Mouse (Mus musculus): ENCODE data around the gene Scml4. TPM values are rescaled to one million over a fixed set of nuclear protein-coding genes. Genes with fewer than 3 reads are reported as not detected.
A peak's percentile ranks its signal among the peaks of the same experiment; 100 is the strongest.

Gene Scml4
- polyA plus RNA-seq, 1 experiment from 2014 or later, result 0.15 TPM

DNA sequence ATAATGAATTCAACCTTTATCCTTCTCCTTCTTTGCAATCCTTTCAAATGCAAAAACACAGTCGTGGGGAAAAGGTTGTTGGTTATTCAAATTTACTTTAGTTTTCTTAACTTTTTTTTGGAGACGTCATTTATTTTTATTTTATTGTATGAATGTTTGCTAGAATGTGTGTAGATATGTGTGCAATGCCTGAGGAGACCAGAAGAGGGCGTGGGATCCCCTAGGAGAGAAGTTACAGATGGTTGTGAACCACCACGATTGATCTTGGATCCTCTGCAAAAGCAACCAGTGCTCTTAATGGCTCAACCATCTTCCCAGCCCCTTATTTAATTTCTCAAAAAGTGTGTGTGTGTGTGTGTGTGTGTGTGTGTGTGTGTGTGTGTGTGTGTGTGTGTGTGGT, 53.0 kb downstream of the Scml4 start:
- Histone ChIP-seq H3K4me3 (no peak overlapping the region), H3K36me3 (no peaks in the 10 kb centered on the region), H3K9ac (no peak overlapping the region), H3K4me2 (no peak overlapping the region), H3K27ac (no peak overlapping the region), H3K9me3 (replicated peaks) (no peaks in the 10 kb centered on the region), H3K27me3 (replicated peaks) (0 out of 2 replicates have a peak, but pooled peaks cover 8% of the 10 kb centered on the region), H3K4me1 (peaks cover 6% of the 10 kb centered on the region)
- no peak for ATAC-seq
- WGBS (ENCODE audit: insufficient replicate concordance), result 40% methylated on average over 4 of the region's 4 CpGs

- no peak overlapping the region for H3K9ac ChIP-seq
- no peak for ATAC-seq
- no peak overlapping the region for H3K4me3 ChIP-seq
- no peaks in the 10 kb centered on the region for H3K36me3 ChIP-seq
- H3K4me1 ChIP-seq, result peaks cover 6% of the 10 kb centered on the region
- no peaks in the 10 kb centered on the region for H3K9me3 ChIP-seq (replicated peaks)
- no peak overlapping the region for H3K27ac ChIP-seq
- WGBS (ENCODE audit: insufficient replicate concordance), result 23% methylated on average over 6 of the region's 6 CpGs
- H3K4me2 ChIP-seq, result no peak overlapping the region
- H3K27me3 ChIP-seq (replicated peaks), result 0 out of 2 replicates have a peak, but pooled peaks cover 8% of the 10 kb centered on the region
These were observed 54.0 kb downstream of the Scml4 start for GRCm38 (mm10) chr10:42914146-42914545.

DNA sequence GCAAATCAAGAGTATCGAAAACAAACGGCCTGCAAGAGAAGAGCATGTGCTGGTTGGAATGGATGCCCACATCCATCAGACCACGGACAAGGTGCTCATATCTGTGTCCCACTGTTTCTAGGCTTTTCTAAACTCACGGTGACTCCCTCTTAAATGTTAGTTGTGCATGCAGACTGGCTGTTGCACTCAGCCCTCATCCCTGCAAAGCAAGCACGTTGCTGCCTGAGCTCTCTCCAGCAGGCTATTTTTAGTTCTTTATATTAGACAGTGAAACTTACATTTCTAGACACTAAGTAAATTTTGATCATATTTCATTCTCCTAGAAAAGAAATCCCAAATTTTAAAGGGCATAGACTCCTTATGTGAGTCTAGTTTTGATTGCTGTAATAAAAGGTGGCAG, 57.2 kb downstream of the Scml4 start:
- no peak overlapping the region for H3K9ac ChIP-seq
- ATAC-seq, result no peak
- H3K9me3 ChIP-seq (replicated peaks), result no peaks in the 10 kb centered on the region
- no peak overlapping the region for H3K4me3 ChIP-seq
- H3K27me3 ChIP-seq (replicated peaks), result 0 out of 2 replicates have a peak, but pooled peaks cover 3% of the 10 kb centered on the region
- H3K4me2 ChIP-seq, result no peak overlapping the region
- 68% methylated on average over 5 of the region's 5 CpGs for whole genome bisulfite sequencing (ENCODE audit: insufficient replicate concordance)
- no peaks in the 10 kb centered on the region for H3K36me3 ChIP-seq
- peaks cover 6% of the 10 kb centered on the region for H3K4me1 ChIP-seq
- H3K27ac ChIP-seq, result no peak overlapping the region

DNA sequence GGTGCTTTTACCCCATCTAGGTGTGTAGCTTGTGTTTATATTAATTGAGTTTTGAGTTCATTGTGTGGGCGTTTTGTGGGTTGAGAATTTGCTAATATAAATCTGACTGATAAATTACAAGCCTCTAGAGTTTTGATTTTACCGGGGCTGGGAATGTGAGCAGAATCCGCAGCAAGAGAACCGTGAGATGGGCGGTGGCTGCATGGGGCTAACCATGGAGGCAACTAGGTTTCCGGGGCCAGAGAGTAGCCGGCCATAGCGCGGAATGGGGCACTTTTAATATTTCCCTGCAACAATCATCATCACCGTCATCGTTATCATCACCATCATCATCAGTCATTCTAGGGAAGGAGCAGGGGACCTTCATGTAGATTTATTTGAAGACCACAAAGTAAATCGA, 59.6 kb downstream of the Scml4 start:
- H3K4me2 ChIP-seq, result no peak overlapping the region
- no peaks in the 10 kb centered on the region for H3K9me3 ChIP-seq (replicated peaks)
- H3K36me3 ChIP-seq, result no peaks in the 10 kb centered on the region
- 0 out of 2 replicates have a peak, but pooled peaks cover 3% of the 10 kb centered on the region for H3K27me3 ChIP-seq (replicated peaks)
- H3K4me3 ChIP-seq, result no peak overlapping the region
- 81% methylated on average over 12 of the region's 12 CpGs for WGBS (ENCODE audit: insufficient replicate concordance)
- no peak overlapping the region for H3K9ac ChIP-seq
- ATAC-seq, result no peak
- H3K27ac ChIP-seq, result no peak overlapping the region
- no peaks in the 10 kb centered on the region for H3K4me1 ChIP-seq

GRCm38 (mm10) chr10:42925103-42925866, 65.1 kb downstream of the Scml4 start:
- 60% methylated on average over 22 of the region's 22 CpGs for WGBS (ENCODE audit: insufficient replicate concordance)
- no peak for ATAC-seq
- no peak overlapping the region for H3K4me3 ChIP-seq

DNA sequence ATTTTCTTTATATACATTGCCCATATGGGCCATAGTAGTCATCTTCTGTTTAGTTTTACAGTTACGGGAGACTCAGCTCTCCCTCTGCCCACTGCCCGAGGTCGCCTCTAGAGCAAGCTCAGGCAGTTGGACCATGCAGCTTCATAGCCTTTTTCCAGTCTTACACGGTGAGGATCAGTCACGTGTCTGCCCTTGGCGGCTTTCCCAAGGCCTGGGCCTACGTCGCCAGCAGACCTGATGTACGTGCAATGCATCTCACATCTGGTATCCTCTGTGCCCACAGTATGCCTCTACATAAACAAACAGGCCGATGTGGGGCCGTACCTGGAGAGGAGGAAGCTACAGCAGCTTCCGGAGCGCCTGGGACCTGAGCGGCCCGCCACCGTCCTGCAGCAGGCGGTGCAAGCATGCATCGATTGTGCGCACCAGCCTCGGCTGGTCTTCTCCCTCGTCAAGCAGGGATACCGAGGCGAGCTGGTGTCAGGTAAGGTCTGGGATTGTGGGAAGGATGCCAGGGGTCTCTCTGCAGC, 70.0 kb downstream of the Scml4 start:
- 72% methylated on average over 23 of the region's 23 CpGs for WGBS (ENCODE audit: insufficient replicate concordance)
- Histone ChIP-seq H3K9ac (no peak overlapping the region), H3K4me1 (0 out of 2 replicates have a peak, but pooled peaks cover 3% of the 10 kb centered on the region), H3K36me3 (no peaks in the 10 kb centered on the region), H3K27ac (no peak overlapping the region), H3K9me3 (replicated peaks) (no peaks in the 10 kb centered on the region), H3K27me3 (replicated peaks) (no peaks in the 10 kb centered on the region; the same call in 1 of the 2 replicates), H3K4me3 (no peak overlapping the region), H3K4me2 (no peak overlapping the region)
- ATAC-seq, result no peak

More at GRCm38 (mm10) chr10:42925103-42925866, 65.1 kb downstream of the Scml4 start:
- Histone ChIP-seq H3K9me3 (replicated peaks) (no peaks in the 10 kb centered on the region), H3K27ac (no peak overlapping the region), H3K27me3 (replicated peaks) (no peaks in the 10 kb centered on the region), H3K9ac (no peak overlapping the region), H3K36me3 (no peaks in the 10 kb centered on the region), H3K4me2 (0 out of 2 replicates have a peak overlapping the region, but pooled peaks have one; percentile 14), H3K4me1 (no peaks in the 10 kb centered on the region)

- ATAC-seq, result no peak
- peaks cover 10% of the 10 kb centered on the region for H3K27me3 ChIP-seq (replicated peaks)
- no peaks in the 10 kb centered on the region for H3K9me3 ChIP-seq (replicated peaks)
- H3K4me1 ChIP-seq, result 0 out of 2 replicates have a peak, but pooled peaks cover 3% of the 10 kb centered on the region
- H3K27ac ChIP-seq, result no peak overlapping the region
- H3K36me3 ChIP-seq, result no peaks in the 10 kb centered on the region
- H3K4me2 ChIP-seq, result no peak overlapping the region
- no peak overlapping the region for H3K9ac ChIP-seq
- 58% methylated on average over 14 of the region's 14 CpGs for WGBS (ENCODE audit: insufficient replicate concordance)
- no peak overlapping the region for H3K4me3 ChIP-seq
These were observed 72.8 kb downstream of the Scml4 start for GRCm38 (mm10) chr10:42932862-42933480.

DNA sequence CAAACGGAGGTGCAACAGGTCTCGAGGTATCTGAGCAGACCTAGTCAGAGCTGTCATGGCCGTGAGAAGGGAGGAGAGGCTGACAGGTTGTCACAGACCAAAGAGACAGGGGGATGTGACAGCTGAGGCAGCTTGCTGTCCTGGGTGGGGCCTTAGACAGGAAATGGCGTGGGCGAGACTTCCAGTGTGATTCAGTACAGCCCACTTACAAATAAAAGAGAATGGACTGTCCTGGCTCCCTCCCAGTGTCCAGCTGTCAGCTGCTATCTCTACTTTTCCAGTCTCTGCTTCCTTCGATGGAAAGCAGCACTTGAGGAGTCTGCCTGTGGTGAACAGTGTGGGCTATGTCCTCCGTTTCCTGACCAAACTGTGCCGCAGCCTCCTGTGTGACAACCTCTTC, 74.5 kb downstream of the Scml4 start:
- 36% methylated on average over 8 of the region's 8 CpGs for WGBS (ENCODE audit: insufficient replicate concordance)
- Histone ChIP-seq H3K4me2 (no peak overlapping the region), H3K4me3 (no peak overlapping the region), H3K9ac (no peak overlapping the region), H3K4me1 (0 out of 2 replicates have a peak, but pooled peaks cover 3% of the 10 kb centered on the region), H3K9me3 (replicated peaks) (no peaks in the 10 kb centered on the region), H3K27me3 (replicated peaks) (peaks cover 10% of the 10 kb centered on the region), H3K27ac (no peak overlapping the region), H3K36me3 (no peaks in the 10 kb centered on the region)
- no peak for ATAC-seq

DNA sequence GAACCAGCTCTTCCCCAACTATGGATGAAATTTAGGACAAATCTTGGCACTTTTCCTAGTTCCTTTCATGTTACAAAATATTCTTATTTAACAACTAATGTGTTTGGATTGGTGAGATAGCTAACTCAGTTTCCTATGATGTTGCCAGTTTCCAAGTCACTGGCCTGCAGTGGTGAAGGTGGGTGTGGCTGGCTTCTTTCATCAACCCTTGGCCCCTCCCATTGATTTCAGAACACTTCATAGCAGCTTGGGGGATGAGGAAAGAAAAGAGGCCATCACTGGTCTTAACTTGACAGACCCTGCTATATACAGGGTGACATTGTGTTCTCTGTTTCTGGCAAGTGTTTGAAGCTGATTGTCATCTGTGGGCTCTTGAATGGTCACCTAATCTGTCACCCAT, 76.0 kb downstream of the Scml4 start:
- Histone ChIP-seq H3K4me2 (no peak overlapping the region), H3K4me1 (peaks cover 7% of the 10 kb centered on the region; the same call in 1 of the 2 replicates), H3K4me3 (no peak overlapping the region), H3K9me3 (replicated peaks) (no peaks in the 10 kb centered on the region), H3K9ac (no peak overlapping the region), H3K36me3 (no peaks in the 10 kb centered on the region), H3K27me3 (replicated peaks) (peaks cover 10% of the 10 kb centered on the region), H3K27ac (no peak overlapping the region)
- ATAC-seq, result no peak

GRCm38 (mm10) chr10:42938361-42938760, 78.2 kb downstream of the Scml4 start:
- H3K36me3 ChIP-seq, result no peaks in the 10 kb centered on the region
- peaks cover 15% of the 10 kb centered on the region for H3K27me3 ChIP-seq (replicated peaks)
- no peak overlapping the region for H3K4me2 ChIP-seq
- no peak for ATAC-seq
- H3K4me1 ChIP-seq, result peaks cover 7% of the 10 kb centered on the region; the same call in 1 of the 2 replicates
- WGBS (ENCODE audit: insufficient replicate concordance), result 61% methylated on average over 4 of the region's 4 CpGs
- no peaks in the 10 kb centered on the region for H3K9me3 ChIP-seq (replicated peaks)
- no peak overlapping the region for H3K9ac ChIP-seq
- no peak overlapping the region for H3K4me3 ChIP-seq
- no peak overlapping the region for H3K27ac ChIP-seq

DNA sequence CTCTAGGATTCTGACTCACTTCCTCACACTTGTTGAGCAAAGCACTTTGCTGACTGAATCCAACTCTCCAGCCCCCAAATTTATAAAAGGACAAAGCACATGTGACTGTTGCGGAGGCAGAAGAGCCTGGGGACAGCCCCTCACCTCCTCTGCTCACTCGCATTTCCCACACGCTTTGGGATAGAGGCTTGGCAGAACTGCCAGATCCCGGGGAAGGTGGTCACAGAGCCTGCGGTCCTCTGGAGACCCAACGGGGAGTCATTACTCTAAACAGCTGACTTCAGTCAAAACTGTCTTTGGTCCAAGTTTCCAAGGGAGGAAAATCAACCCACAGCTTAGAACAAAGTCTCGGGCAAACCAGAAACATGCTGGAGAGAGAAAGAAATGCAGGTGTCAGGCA, 79.5 kb downstream of the Scml4 start:
- Histone ChIP-seq H3K36me3 (no peaks in the 10 kb centered on the region), H3K4me1 (peaks cover 7% of the 10 kb centered on the region; the same call in 1 of the 2 replicates), H3K9me3 (replicated peaks) (no peaks in the 10 kb centered on the region), H3K4me2 (no peak overlapping the region), H3K27ac (no peak overlapping the region), H3K9ac (no peak overlapping the region), H3K4me3 (no peak overlapping the region), H3K27me3 (replicated peaks) (peaks cover 15% of the 10 kb centered on the region; the same call in 1 of the 2 replicates)
- no peak for ATAC-seq
- 68% methylated on average over 7 of the region's 7 CpGs for WGBS (ENCODE audit: insufficient replicate concordance)
